Comparison of ENCODE assay signal across 19 mouse cellular contexts in genomic region chr7:101627166-101627565, GRCm38 (mm10). TPM values are rescaled to one million over a fixed set of nuclear protein-coding genes. Genes with fewer than 3 reads are reported as not detected.
DNase-seq lines count a peak whose midpoint lies in the region; ATAC-seq and TF ChIP-seq lines count a peak whose summit lies in the region.
"Not testable (repeated sequence)": the region's sequence is repeated elsewhere in the genome, so short reads cannot be mapped to it uniquely, and the experiment has no call there.
"Had no signal": no experiment of that assay in that cellular context is flagged by ENCODE, and none has a peak within 500 bp of the region (broad histone marks: within the 10 kb centered on the region; RNA-seq: fewer than 3 reads in every experiment).

No protein-coding gene starts in this region.

- H3K9me3 ChIP-seq in forebrain, embryonic 14.5 days (replicated peaks; ENCODE audit: control insufficient read depth, low read length); forebrain, postnatal 0 days (ENCODE audit: low read length); midbrain, postnatal 0 days (ENCODE audit: low read length): not testable (repeated sequence)

- not testable (repeated sequence) for H3K4me2 ChIP-seq in forebrain, embryonic 14.5 days (ENCODE audit: low read length); forebrain, postnatal 0 days (ENCODE audit: low read depth); midbrain, postnatal 0 days (ENCODE audit: low read depth, low read length, poor library complexity, severe bottlenecking)

- H3K4me1 ChIP-seq in cortical plate, adult 2 months (ENCODE audit: control insufficient read depth, insufficient read depth, low read length); forebrain, embryonic 14.5 days (ENCODE audit: control insufficient read depth, insufficient read depth, low read length); forebrain, postnatal 0 days (ENCODE audit: insufficient read depth); midbrain, postnatal 0 days (ENCODE audit: insufficient read depth, low read length): not testable (repeated sequence)

- ATAC-seq in forebrain, embryonic 14.5 days; midbrain, postnatal 0 days (ENCODE audit: low FRiP score): not testable (repeated sequence)
- peak; percentile 16; the same call in 1 of the 2 replicates for ATAC-seq in forebrain, postnatal 0 days

- intact Hi-C loops in left cerebral cortex, adult 2 months (cut with DNase I) = not testable (repeated sequence)

- whole genome bisulfite sequencing in forebrain, embryonic 14.5 days = 63% methylated on average over 7 of the region's 7 CpGs
- 56% methylated on average over 7 of the region's 7 CpGs for WGBS in forebrain, postnatal 0 days
- 69% methylated on average over 7 of the region's 7 CpGs for WGBS in midbrain, postnatal 0 days

- H3K27me3 ChIP-seq in forebrain, embryonic 14.5 days (replicated peaks; ENCODE audit: control insufficient read depth, insufficient read depth, low read length); forebrain, postnatal 0 days (ENCODE audit: insufficient read depth, low read length); midbrain, postnatal 0 days (ENCODE audit: insufficient read depth, low read length): not testable (repeated sequence)

- H3K36me3 ChIP-seq in forebrain, embryonic 14.5 days (ENCODE audit: control insufficient read depth, insufficient read depth, low read length); forebrain, postnatal 0 days (ENCODE audit: insufficient read depth); midbrain, postnatal 0 days (ENCODE audit: insufficient read depth, low read length): not testable (repeated sequence)

- H3K4me3 ChIP-seq in cortical plate, adult 2 months (ENCODE audit: insufficient read depth, low read length); forebrain, embryonic 14.5 days (ENCODE audit: low read depth, low read length); forebrain, postnatal 0 days (ENCODE audit: low read depth, low read length); layer of hippocampus, adult 2 months; left cerebral cortex, adult 2 months; midbrain, postnatal 0 days (ENCODE audit: low read depth, low read length): not testable (repeated sequence)

- not testable (repeated sequence) for TF ChIP-seq CTCF in brain, embryonic 14.5 days (IDR thresholded peaks at IDR 0.05; ENCODE audit: borderline replicate concordance, extremely low read depth, insufficient read depth, insufficient read length); cortical plate, adult 2 months (IDR thresholded peaks at IDR 0.05; ENCODE audit: extremely low read depth, insufficient read depth, low read length); forebrain, postnatal 0 days (IDR thresholded peaks at IDR 0.05; ENCODE audit: low read depth); layer of hippocampus, adult 2 months (conservative IDR thresholded peaks at IDR 0.05); left cerebral cortex, adult 2 months (IDR thresholded peaks at IDR 0.05); midbrain, postnatal 0 days (IDR thresholded peaks at IDR 0.05)

- TF ChIP-seq POLR2A in brain, embryonic 14.5 days (IDR thresholded peaks at IDR 0.05; ENCODE audit: borderline replicate concordance, extremely low read depth, insufficient read depth, insufficient read length, poor library complexity, severe bottlenecking); cortical plate, adult 2 months (IDR thresholded peaks at IDR 0.05; ENCODE audit: extremely low read depth, insufficient read depth, low read length): not testable (repeated sequence)

- not testable (repeated sequence) for H3K9ac ChIP-seq in forebrain, embryonic 14.5 days (ENCODE audit: low read length); forebrain, postnatal 0 days; midbrain, postnatal 0 days (replicated peaks; ENCODE audit: low read length, poor library complexity, severe bottlenecking)

- peak; percentile 48 for DNase-seq in brain, embryonic 14.5 days (ENCODE audit: low read depth)
- peak; percentile 41 to 42 for DNase-seq in cerebellum, postnatal 14 days
- peak; percentile 31 for DNase-seq in forebrain, embryonic 14.5 days (ENCODE audit: low spot score)
- not testable (repeated sequence) for DNase-seq in forebrain, postnatal 0 days; layer of hippocampus, adult 2 months (ENCODE audit: low spot score in 2 of 2); left cerebral cortex, adult 2 months (ENCODE audit: extremely low spot score in 1 of 2, low spot score in 2 of 2)
- DNase-seq in midbrain, postnatal 0 days (ENCODE audit: low spot score) = peak; percentile 9

- H3K27ac ChIP-seq in cortical plate, adult 2 months (ENCODE audit: insufficient read depth, low read length) = 0 out of 2 replicates have a peak overlapping the region, but pooled peaks have one; percentile 70
- H3K27ac ChIP-seq in forebrain, embryonic 14.5 days (ENCODE audit: low read depth, low read length); midbrain, postnatal 0 days (ENCODE audit: low read depth, low read length): not testable (repeated sequence)
- peak overlapping the region; percentile 40; the same call in 1 of the 2 replicates for H3K27ac ChIP-seq in forebrain, postnatal 0 days (ENCODE audit: low read depth, low read length)
- peak overlapping the region; percentile 70 for H3K27ac ChIP-seq in layer of hippocampus, adult 2 months
- peak overlapping the region; percentile 61 for H3K27ac ChIP-seq in left cerebral cortex, adult 2 months

RNA-seq across cellular contexts. Expression of gene Clpb, which starts 36.3 kb away (rescaled TPM):
- 20.1 and 25.4 TPM in 2 replicates for polyA plus RNA-seq in brain, embryonic 14.5 days (2012; rRNA removed)
- polyA plus RNA-seq in cortical plate, adult 2 months (2012; rRNA removed) = 41.8 and 48.1 TPM in 2 replicates
- polyA plus RNA-seq in forebrain, embryonic 14.5 days (2014; fragmentation: Nextera tagmentation; extraction: Ambion mirVana) = 31.9 and 44.1 TPM in 2 replicates
- total RNA-seq in forebrain, postnatal 0 days (2014; rRNA removed) = 40.6 and 45.9 TPM in 2 replicates
- 34.6 and 38.3 TPM in 2 replicates for polyA plus RNA-seq in forebrain, postnatal 0 days (2015; fragmentation: Nextera tagmentation; extraction: Ambion mirVana)
- 10 to 100 TPM; 53.5 to 55.0 TPM for total RNA-seq in layer of hippocampus, adult 2 months (2021)
- 10 to 100 TPM; 55.6 to 57.1 TPM for total RNA-seq in left cerebral cortex, adult 2 months (2021)
- 39.7 and 53.1 TPM in 2 replicates for total RNA-seq in midbrain, postnatal 0 days (2014; rRNA removed)
- polyA plus RNA-seq in midbrain, postnatal 0 days (2015; fragmentation: Nextera tagmentation; extraction: Ambion mirVana) = 33.4 and 43.3 TPM in 2 replicates

RNA-seq across cellular contexts. Expression of gene Art2b, which starts 41.8 kb away (rescaled TPM):
- not detected in 2 replicates for polyA plus RNA-seq in brain, embryonic 14.5 days (2012; rRNA removed)
- 0.02 TPM in 1 of 2 replicates, not detected in the other for polyA plus RNA-seq in cortical plate, adult 2 months (2012; rRNA removed)
- not detected in 2 replicates for polyA plus RNA-seq in forebrain, embryonic 14.5 days (2014; fragmentation: Nextera tagmentation; extraction: Ambion mirVana)
- not detected in 2 replicates for total RNA-seq in forebrain, postnatal 0 days (2014; rRNA removed)
- not detected in 2 replicates for polyA plus RNA-seq in forebrain, postnatal 0 days (2015; fragmentation: Nextera tagmentation; extraction: Ambion mirVana)
- not detected for total RNA-seq in layer of hippocampus, adult 2 months (2021)
- total RNA-seq in left cerebral cortex, adult 2 months (2021) = not detected
- total RNA-seq in midbrain, postnatal 0 days (2014; rRNA removed) = not detected in 2 replicates
- not detected in 2 replicates for polyA plus RNA-seq in midbrain, postnatal 0 days (2015; fragmentation: Nextera tagmentation; extraction: Ambion mirVana)
- total RNA-seq: adrenal gland, postnatal 36 days; ES-E14; MEL had no signal
- polyA plus RNA-seq: C2C12; embryonic facial prominence, embryonic 11.5 days; embryonic facial prominence, embryonic 13.5 days; embryonic facial prominence, embryonic 15.5 days; erythroblast, embryonic 14.5 days; forebrain, embryonic 10.5 days; forebrain, embryonic 13.5 days; frontal cortex, adult 2 months had no signal
